In genomic region chr1:138039201-138039600, GRCm38 (mm10) we compare ENCODE assay signal across 11 mouse cellular contexts.
DNase-seq lines count a peak whose midpoint lies in the region; ATAC-seq and TF ChIP-seq lines count a peak whose summit lies in the region.
"Had no signal": no experiment of that assay in that cellular context is flagged by ENCODE, and none has a peak within 500 bp of the region (broad histone marks: within the 10 kb centered on the region; RNA-seq: fewer than 3 reads in every experiment).

No protein-coding gene starts in this region.

- H3K4me1 ChIP-seq in lung, embryonic 15.5 days: peaks cover 10% of the 10 kb centered on the region
- no peaks in the 10 kb centered on the region for H3K4me1 ChIP-seq in lung, adult 2 months (ENCODE audit: control insufficient read depth, insufficient read depth, low read length)
- peaks cover 29% of the 10 kb centered on the region for H3K4me1 ChIP-seq in limb, embryonic 10.5 days
- no peaks in the 10 kb centered on the region; the same call in 1 of the 2 replicates for H3K4me1 ChIP-seq in hindbrain, embryonic 11.5 days (replicated peaks; ENCODE audit: control insufficient read depth, insufficient read depth, low read length)

- H3K36me3 ChIP-seq in lung, embryonic 15.5 days: no peaks in the 10 kb centered on the region
- H3K36me3 ChIP-seq in limb, embryonic 10.5 days: no peaks in the 10 kb centered on the region
- no peaks in the 10 kb centered on the region for H3K36me3 ChIP-seq in hindbrain, embryonic 11.5 days (ENCODE audit: control insufficient read depth, insufficient read depth, low read length)
- H3K36me3 ChIP-seq: limb, embryonic 13.5 days; neural tube, embryonic 13.5 days had no signal

- no peak overlapping the region for H3K9ac ChIP-seq in lung, embryonic 15.5 days
- H3K9ac ChIP-seq in hindbrain, embryonic 11.5 days (ENCODE audit: low read depth, low read length): no peak overlapping the region
- H3K9ac ChIP-seq: limb, embryonic 13.5 days; neural tube, embryonic 13.5 days had no signal

- H3K27me3 ChIP-seq in lung, embryonic 15.5 days: no peaks in the 10 kb centered on the region
- H3K27me3 ChIP-seq in limb, embryonic 10.5 days (ENCODE audit: low read depth, poor library complexity, severe bottlenecking): no peaks in the 10 kb centered on the region
- H3K27me3 ChIP-seq in hindbrain, embryonic 11.5 days (ENCODE audit: control insufficient read depth, insufficient read depth, low read length): no peaks in the 10 kb centered on the region
- H3K27me3 ChIP-seq: limb, embryonic 13.5 days; neural tube, embryonic 13.5 days had no signal

- 37% methylated on average over 1 of the region's 1 CpGs for WGBS in lung, embryonic 15.5 days
- WGBS in lung, adult 2 months: 23% methylated on average over 1 of the region's 1 CpGs
- WGBS in limb, embryonic 10.5 days: 24% methylated on average over 1 of the region's 1 CpGs
- 36% methylated on average over 1 of the region's 1 CpGs for WGBS in hindbrain, embryonic 11.5 days

- no peak for TF ChIP-seq POLR2A in lung, adult 2 months (IDR thresholded peaks at IDR 0.05; ENCODE audit: borderline replicate concordance, extremely low read depth, low read depth, low read length)

- TF ChIP-seq CTCF in lung, adult 2 months (IDR thresholded peaks at IDR 0.05; ENCODE audit: insufficient read depth, low read length): no peak

- DNase-seq in lung, adult 2 months: no peak
- DNase-seq in limb, embryonic 10.5 days (ENCODE audit: low spot score): no peak
- peak; percentile 36 to 58 for DNase-seq in thymus, postnatal 36 days
- no peak for DNase-seq in cerebellum, adult 18-20 months
- DNase-seq in hindbrain, embryonic 11.5 days (ENCODE audit: low spot score): no peak
- DNase-seq: cerebellum, postnatal 14 days; heart, adult 2 months had no signal

- no peaks in the 10 kb centered on the region for H3K9me3 ChIP-seq in lung, embryonic 15.5 days
- H3K9me3 ChIP-seq in limb, embryonic 10.5 days (replicated peaks): no peaks in the 10 kb centered on the region
- no peaks in the 10 kb centered on the region for H3K9me3 ChIP-seq in hindbrain, embryonic 11.5 days (ENCODE audit: control insufficient read depth, low read length)
- H3K9me3 ChIP-seq: limb, embryonic 13.5 days; neural tube, embryonic 13.5 days had no signal

- no peak overlapping the region for H3K4me2 ChIP-seq in lung, embryonic 15.5 days
- H3K4me2 ChIP-seq in hindbrain, embryonic 11.5 days (replicated peaks; ENCODE audit: low read depth, low read length): no peak overlapping the region
- H3K4me2 ChIP-seq: limb, embryonic 13.5 days; neural tube, embryonic 13.5 days had no signal

- no peak overlapping the region for H3K27ac ChIP-seq in lung, embryonic 15.5 days
- peak overlapping the region; percentile 60; the same call in 1 of the 2 replicates for H3K27ac ChIP-seq in limb, embryonic 10.5 days
- H3K27ac ChIP-seq in hindbrain, embryonic 11.5 days (ENCODE audit: low read depth, low read length): no peak overlapping the region
- H3K27ac ChIP-seq: heart, adult 2 months; limb, embryonic 13.5 days; neural tube, embryonic 13.5 days had no signal

- no peak overlapping the region for H3K4me3 ChIP-seq in lung, embryonic 15.5 days
- no peak overlapping the region for H3K4me3 ChIP-seq in lung, adult 2 months (replicated peaks; ENCODE audit: extremely low read depth, low read depth, low read length)
- H3K4me3 ChIP-seq in limb, embryonic 10.5 days: no peak overlapping the region
- H3K4me3 ChIP-seq in hindbrain, embryonic 11.5 days (ENCODE audit: low read depth, low read length): no peak overlapping the region
- H3K4me3 ChIP-seq: heart, adult 2 months; limb, embryonic 13.5 days; neural tube, embryonic 13.5 days had no signal

- ATAC-seq in lung, embryonic 15.5 days (ENCODE audit: borderline replicate concordance, extremely low read depth, low FRiP score, low TSS enrichment): peak; percentile 46; the same call in 1 of the 2 replicates
- peak; percentile 54 for ATAC-seq in activated CD4-positive, CD25-positive, alpha-beta regulatory T cell, adult 4 months
- no peak for ATAC-seq in hindbrain, embryonic 11.5 days (ENCODE audit: low FRiP score)

Comparison
In these comparisons a context has a peak if more than half of its experiments do, and no peak if none do; other contexts are left out.
1. DNase-seq: peak in thymus, postnatal 36 days (2 of 2); none in lung, adult 2 months (single experiment), limb, embryonic 10.5 days (single experiment), cerebellum, adult 18-20 months (0 of 2) and hindbrain, embryonic 11.5 days (single experiment).